Mouse (Mus musculus): ENCODE measurements around the gene Atf6.
A peak's percentile ranks its signal among the peaks of the same experiment; 100 is the strongest.

Atf6 gene

DNA sequence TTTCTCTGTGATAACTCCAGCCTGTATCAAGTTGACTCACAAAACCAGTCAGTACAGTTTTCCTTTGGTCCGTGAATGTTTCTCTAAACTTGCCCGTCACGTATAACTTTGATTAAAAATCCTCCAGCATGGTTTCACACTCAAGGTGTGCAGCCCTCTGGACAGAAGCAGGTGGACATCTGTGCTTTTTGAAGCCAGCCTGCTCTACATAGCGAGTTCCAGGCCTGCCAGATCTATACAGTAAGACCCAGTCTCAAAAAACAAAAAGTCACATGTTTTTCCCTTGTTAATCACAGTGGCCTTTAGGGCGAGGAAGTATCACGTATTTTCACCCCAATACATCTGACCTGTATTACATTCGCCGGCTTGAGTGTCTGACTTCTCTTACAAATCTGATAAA, 16.8 kb upstream of the Atf6 start:
- DNase-seq (ENCODE audit: low read depth, low spot score) = no peak

DNA sequence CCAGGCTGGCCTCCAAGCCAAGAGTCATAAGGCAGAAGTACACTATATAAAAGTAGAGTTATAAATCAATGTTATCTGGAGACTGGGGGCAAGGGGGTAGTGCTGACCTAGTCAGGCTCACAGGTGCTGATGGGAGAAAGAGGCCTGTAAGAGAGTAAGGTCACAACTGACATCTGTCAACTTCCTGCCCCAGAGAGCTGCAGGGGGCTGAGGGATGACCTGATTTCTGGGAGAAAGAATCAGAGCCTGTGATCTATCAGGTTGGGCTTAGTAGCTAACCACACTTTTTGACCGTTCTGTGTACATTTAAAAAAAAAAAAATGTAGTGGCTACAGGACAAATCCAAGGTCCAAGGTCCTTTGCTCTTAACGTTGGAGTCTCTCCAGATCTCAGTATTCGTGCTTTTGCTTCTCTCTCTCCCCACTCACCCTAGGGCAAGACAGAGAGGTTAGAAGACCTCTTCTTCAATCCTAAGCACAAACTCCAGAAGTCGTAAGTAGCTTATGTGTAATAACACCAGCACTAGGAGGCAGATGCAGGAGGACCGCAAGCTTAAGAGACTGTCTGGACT, 15.4 kb upstream of the Atf6 start:
- DNase-seq (ENCODE audit: low read depth, low spot score) = no peak

DNA sequence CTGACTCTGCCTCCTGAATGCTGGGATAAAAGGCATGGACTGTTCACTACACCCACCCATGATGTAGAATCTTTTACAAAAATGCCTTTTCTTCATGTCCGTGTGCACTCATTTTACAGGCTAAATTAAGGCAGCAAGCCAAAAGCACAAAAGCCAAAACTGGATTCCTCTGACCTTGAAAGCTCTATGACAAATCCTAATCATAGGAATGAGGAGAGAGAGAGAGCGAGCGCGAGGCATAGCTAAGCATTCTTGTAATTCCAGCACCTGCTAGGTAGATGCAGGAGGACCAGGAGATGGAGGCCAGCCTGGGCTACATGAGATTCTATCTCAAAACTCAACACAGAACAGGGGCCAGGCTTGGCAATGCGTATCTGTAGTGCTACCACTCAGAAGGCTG, 9.3 kb upstream of the Atf6 start:
- DNase-seq (ENCODE audit: low read depth, low spot score) = no peak

DNA sequence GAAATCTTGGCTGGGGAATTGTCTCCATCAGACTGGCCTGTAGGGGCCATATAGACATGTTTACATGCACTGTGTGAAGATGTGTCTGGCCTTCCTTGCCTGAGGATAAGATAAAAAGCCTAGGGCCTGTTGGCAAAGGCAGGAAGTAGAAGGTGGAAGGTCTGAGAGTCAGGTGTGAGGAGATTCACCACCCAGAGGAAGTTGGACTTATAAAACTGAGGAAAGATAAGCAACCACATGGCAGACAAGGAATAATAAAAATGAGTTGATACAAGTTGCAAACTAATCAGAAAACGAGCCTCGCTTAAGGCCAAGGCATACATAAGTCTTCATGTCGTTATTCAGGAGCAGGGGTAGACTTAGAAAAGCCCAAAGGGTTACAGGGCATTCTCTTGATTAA, 8.1 kb upstream of the Atf6 start:
- DNase-seq (ENCODE audit: low read depth, low spot score) = no peak

DNA sequence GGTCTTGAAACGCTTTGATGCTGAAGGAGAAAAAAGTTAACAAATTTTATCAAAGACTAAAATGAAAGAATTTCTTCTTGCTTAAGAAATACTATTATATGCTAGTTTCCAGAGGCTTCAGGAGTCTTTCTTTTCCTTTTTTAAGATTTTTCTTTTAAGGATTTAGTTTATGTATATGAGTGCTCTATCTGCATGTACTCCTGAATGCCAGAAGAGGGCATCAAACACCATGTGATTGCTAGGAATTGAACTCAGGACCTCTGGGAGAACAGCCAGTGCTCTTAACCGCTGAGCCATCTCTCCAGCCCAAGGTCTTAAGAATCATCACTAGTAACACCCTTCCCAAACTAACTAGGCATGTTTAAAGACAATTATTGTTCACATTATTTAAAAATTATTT, 4.4 kb upstream of the Atf6 start:
- no peak for DNase-seq (ENCODE audit: low read depth, low spot score)

DNA sequence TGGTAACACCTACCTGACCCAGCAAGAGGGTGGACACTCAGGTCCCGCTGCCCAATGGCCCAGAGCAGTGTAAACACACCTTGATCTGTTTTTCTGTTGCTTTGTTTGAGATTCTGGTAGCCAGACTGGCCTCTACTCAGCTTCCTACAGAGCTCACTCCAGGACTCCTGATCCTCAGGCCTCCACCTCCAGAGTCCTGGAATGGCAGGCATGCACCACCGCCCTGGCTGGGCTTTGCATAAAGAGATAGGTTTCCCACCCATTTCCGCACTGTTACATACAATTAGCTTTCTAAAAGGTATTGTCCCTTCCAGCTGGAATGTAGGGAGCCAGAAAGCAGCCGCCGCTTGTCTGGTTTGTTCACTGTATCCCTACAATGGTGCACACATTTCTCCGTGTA, 3.8 kb upstream of the Atf6 start:
- no peak for DNase-seq (ENCODE audit: low read depth, low spot score)

DNA sequence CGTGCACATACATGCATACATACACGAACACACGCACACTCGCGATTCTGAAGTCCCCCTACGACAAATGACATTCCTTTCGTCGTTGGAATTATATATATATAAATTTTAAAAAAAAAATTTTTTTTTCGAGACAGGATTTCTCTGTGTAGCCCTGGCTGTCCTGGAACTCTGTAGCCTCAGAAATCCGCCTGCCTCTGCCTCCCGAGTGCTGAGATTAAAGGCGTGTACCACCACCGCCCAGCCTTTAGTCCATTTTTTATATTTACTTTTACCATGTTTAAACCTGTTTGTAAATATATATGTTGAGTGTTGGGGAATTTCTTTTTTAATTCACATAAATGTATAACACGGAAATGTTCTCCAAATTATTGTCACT, 1.3 kb upstream of the Atf6 start:
- no peak for DNase-seq (ENCODE audit: low read depth, low spot score)

DNA sequence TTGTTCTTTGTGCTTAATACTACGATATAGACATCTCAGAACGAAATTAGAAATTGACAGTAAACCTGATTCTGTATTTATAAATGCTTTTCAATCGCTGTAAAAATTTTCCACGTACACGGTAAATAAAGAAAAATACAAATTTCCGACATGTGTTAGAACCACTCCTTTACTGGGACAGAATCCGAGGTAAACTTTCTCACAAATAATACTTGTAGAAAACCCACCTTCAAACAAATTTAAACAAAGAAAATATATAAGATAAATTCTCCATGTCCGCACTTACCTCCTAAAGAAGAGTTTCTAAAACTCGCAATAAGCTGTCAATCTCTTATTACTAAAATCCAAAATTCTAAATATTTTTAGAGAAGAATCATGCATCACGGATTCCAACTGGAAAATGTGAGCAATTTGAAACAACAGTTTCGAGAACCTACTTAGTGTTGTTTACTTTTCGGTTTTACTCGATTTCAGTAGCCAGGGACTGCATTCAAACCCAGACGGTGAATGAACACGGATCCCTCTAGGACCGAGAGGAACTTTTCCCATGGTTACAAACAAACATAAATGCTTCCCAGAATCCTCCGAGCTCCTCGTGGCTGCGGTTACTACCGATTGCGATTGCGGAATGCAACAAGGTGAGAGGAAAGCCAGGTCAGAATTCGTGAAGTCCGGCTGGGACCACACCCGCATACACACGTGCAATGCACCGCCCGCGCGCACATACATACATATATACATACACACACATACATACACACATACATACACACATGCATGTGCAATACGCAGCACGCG, 735 bp upstream of the Atf6 start:
- DNase-seq (ENCODE audit: low read depth, low spot score) = peak; percentile 88

DNA sequence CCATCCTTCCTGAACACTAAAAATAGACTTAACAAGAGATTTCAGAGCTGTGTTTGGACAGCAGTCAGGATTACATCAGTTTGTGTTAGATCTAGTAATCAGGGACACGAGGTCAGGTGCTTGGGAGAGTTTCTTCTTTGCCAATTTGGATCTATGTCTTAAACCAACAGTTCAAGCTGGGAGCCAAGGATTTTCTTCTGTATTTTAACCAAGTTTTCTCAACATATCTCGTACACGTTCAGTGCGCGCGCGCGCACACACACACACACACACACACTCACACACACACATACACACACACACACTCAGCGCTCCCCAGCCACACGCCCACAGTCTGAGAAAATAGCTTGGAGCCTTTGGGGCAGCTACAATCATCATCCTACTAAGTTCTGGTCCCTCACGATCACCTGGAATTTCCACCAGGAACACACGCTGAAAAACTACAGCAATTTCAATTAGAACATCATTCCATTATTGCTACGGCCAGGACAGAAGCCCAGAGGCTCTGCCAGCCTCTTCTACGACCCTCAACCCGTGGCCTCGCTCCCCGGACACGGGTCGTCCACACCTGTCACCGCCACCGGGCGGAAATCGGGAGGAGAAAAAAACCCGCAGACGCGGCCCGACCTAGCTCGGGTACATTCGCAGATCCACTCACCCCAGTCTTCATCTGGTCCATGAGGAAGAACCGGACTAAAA, 430 bp downstream of the Atf6 start:
- no peak for DNase-seq (ENCODE audit: low read depth, low spot score)

DNA sequence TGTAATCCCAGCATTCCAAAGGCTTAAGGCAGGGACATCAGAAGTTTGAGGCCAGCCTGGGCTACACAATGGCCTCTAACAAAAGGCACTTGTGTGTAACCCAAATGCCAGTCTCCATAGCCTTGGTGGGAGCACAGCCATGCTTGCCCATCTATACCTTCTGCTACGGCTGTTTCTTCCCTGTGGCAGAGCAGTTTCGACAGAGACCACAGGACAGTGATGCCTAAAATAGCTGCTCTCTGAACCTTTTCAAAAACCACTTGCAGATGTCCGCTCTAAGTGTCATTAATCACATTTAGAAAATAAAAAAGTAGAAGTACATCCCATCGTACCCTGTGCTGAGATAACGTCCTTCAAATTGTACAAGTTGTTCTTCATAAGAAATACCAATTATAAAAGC, 2.2 kb downstream of the Atf6 start:
- DNase-seq (ENCODE audit: low read depth, low spot score) = no peak

DNA sequence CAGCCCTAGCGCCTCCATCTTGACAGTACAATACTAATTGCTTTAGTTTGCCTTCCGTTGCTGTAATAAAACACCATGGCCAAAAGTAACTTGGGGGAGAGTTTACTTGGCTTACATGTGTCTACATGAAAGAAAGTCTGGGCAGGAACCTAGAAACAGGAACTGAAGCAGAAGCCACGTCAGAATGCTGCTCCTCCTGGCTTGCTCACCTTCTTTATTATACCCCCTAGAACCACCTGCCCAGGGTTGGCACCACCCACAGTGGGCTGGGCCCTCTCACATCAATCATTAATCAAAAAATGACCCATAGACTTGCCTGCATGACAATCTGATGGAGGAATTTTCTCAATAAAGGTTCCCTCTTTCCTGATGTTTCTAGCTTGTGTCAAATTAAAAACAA, 2.8 kb downstream of the Atf6 start:
- DNase-seq (ENCODE audit: low read depth, low spot score) = no peak

DNA sequence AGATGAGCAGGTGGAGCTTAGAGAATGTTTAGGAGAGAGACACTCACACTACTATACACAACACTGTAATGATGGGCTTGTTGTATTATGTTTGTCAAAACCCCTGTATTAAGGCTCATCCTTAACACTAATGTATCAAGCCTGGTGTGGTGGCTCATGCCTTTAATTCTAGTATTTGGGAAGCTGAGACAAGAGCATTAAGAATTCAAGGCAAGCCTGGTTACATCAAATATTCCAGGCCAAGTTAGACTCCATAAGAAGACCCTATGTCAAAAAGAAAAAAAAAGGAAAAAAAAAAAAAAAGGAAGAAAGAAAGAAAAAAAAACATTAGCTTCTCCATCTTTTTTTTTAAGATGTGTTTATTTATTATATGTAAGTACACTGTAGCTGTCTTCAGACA, 3.3 kb downstream of the Atf6 start:
- DNase-seq (ENCODE audit: low read depth, low spot score) = no peak

DNA sequence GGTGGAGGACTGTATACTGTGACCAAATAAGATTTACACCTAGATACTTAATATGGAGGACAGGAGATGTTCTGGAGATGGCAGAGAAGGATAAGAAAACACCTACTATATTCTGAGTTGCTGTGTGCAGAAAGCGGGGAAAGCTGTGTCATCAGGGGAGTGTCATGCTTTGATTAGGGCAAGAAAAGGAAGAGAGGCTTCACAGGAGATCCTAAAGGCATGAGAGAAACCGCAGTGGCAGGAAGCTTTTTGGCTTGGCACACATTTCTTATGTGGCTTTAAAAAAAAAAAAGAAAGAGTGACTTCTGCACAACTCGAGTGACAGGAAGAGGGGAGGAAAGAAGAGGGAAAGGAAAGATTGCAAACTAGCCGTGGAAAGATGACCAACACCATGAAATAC, 4.5 kb downstream of the Atf6 start:
- no peak for DNase-seq (ENCODE audit: low read depth, low spot score)

DNA sequence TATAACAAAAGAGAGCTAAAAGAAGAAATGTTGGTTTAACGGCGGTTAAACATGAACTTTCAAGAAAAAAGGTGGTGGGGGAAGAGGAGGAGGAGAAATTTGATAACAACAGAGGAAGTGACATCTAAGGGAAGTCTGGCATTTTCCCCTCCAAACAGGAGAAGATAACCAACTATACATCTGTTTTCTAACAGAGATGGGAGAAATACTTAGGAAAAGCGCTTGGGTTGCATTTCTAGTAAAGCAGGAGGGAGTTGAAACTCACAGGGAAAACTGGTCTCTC, 5.2 kb downstream of the Atf6 start:
- no peak for DNase-seq (ENCODE audit: low read depth, low spot score)

DNA sequence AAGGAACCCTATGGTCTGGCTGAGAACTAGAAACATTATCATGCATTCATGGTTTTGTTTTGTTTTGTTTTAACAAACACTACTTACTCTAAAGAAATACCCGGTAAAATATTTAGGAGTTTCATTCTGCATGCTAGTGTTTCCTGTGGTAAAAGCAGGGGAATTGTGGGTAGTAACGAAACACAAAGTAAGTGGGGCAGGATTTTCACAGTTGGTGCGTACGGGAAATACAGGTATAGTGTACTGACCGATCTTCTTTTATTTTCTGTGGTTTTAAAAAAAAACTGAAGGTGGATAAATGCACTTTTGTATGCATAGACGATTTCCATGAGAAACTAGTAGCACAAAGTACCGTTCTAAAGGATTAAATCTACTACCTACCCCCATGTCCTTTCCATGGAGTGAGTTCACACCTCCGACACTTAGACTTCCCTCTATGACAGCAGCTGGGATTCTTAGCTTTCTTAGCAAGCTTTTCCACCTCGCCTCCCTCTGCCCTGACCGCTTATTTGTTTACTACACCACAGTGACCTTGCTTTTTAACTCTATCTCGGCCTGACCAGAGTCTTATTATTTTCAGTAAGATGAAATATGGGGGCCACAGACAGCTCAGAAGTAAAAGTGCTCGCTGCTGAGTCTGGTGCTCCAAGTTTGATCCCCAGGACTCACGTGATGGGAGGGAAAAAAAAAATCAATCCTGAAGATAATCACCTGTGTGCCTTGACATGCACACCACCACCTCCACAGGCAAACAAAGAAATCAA, 5.7 kb downstream of the Atf6 start:
- DNase-seq (ENCODE audit: low read depth, low spot score) = no peak

DNA sequence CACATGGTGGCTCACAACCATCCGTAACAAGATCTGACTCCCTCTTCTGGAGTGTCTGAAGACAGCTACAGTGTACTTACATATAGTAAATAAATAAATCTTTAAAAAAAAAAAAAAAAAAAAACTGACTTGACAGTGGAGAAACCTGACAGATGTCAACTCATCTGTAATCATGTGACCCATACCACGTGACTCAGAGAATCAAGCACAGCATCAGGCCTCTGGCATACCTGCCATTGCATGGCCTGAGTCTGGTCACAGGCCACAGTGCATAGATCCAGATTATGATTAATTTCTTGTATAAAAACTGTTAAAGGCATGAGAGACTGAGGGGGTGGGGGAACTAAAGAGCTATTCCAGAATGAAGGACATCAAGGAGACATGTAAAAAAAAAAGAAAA, 8.7 kb downstream of the Atf6 start:
- no peak for DNase-seq (ENCODE audit: low read depth, low spot score)

DNA sequence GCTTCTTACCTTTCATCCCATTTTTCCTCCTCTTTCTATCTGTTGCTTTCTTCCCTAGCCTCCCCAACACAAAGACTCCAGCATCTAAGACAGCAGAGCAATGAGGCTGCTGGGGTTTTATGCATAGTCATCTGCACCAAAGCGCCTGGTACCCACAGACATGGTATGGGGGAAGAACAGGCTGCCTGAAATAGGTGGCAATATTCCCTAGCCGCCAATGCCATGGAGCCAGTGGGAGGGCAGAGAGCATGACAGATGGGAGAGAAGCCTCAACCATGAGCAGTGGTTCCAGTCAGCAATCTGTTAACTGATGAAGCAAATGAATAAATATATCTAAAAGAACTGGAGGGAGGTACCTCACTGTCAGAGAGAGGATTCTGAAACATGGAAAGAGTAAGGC, 10.2 kb downstream of the Atf6 start:
- no peak for DNase-seq (ENCODE audit: low read depth, low spot score)

DNA sequence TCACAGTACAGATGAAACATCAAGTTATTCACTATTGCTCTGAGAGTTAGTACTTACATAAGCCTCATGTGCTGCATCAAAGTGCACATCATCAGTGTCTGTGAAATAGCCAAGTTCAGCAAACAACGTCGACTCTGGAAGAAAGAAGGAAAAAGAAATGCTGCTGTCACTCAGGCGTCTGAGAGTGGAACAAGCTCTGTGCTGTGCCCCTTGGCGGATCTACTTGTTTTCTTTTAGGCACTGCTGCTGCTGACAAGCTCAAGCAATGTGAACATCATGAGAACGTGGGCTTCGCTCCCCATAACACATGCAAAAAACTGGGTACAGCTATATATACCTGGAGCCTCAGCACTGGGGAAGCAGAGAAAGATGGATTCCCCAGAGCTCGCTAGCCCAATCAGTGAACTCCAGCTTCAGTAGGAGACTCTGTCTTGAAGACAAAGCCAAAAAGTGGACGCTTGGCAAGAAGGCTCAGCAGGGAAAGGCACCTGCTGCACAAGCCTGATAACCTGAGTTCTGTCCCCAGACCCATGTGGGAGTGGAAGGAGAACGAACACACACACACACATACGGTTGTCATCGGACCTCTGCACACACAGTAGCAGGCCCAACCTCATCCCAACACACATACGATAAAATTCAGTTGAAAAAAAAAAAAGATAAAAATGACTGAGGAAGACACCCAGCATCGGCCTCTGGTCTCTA, 12.4 kb downstream of the Atf6 start:
- no peak for DNase-seq (ENCODE audit: low read depth, low spot score)

DNA sequence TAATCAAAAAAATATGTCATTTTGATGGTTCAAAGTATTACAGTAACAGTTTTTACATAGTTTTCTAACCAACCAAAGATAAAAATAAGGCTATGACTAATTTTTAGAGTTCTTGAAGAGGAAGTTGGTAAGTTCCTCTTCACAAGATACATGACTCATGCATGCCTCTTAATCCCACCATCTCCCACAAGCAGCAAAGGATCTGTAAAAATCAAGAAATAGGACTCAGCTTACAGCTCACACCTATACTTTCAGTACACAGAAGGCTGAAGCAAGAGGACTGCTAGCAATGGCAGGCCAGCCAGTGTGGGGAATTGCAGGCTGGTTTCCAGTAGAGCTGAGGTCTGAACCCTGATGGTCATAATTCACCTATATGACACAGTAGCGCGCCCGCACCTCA, 14.0 kb downstream of the Atf6 start:
- no peak for DNase-seq (ENCODE audit: low read depth, low spot score)

DNA sequence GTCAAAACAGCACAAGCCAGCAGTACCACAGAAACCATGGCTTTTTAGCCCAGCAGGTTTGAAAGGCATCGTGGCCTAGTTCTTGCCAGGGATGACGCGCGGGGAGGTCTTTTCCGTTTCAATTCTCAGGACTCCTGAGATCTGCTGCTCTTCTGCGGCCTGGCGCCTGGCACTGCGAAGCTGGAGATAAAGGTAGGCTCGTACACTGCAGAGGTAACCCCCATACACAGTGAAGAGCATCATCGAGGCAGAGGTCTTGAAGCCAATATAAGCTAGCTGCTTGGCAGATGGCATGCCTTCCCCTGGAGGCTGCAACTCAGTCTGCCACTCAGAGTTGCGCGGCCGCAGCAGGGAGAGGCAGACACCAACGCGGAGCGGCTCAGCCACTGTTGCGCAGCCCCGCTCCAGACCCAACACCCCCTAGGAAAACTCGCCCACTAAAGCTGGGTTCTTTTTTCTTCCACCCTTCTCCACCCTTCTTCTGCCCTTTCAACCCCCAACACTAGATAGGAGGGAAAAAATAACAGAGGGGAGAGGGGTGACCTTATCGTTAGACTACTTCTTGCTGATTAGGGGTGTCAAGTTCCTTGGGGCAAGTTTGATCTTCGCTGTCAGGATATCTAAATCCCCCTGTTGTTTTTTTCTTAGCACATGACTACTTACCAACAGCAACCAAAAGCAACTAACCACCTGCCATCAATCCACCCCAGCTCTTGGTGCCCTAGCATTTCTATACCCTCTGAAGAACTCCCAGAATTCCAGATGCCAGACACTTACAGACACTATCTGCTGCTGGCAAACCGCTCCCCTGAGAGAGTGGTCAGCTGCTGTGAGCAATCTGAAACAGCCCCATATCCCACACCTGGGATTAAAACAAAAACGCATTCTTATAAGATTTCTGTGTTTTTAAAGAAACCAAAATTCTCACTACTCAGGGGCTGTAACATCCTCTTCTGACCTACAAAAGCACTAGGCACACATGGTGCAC, 16.6 kb downstream of the Atf6 start:
- DNase-seq (ENCODE audit: low read depth, low spot score) = no peak

DNA sequence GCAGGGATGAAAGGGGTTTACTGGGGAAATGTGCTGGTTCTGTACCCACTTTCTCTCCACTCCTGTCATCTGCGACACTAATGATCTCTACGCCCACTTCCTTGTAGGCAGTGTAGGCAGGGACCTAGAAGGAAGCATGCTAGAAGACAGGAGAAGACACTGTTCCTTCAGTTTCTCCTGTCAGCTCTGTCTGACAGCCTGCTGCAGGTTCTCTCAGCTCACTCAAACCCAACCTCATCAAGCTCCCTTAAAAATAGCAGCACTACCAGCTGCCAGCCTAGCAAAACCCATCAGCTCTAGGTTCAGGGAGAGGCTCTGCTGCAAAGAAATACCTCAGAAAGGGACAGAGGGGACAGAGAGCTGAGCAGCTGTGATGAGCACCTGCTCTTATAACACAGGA, 17.6 kb downstream of the Atf6 start:
- DNase-seq (ENCODE audit: low read depth, low spot score) = no peak

Measured in mesoderm, embryonic 11.5 days (tissue).